Mouse (Mus musculus) G1E (cell line): ENCODE measurements around the gene Grhpr. TPM values are rescaled to one million over a fixed set of nuclear protein-coding genes. Genes with fewer than 3 reads are reported as not detected.

Experiments
- ATAC-seq: 2 replicates; pipeline ENCODE4 v1.8.0; 2016; ENCODE audit warnings: mild to moderate bottlenecking; ENCODE audit not compliant: insufficient number of reproducible peaks, poor library complexity, low FRiP score, severe bottlenecking; ENCODE audit errors: extremely low read depth
- DNase-seq: peaks from one replicate; pipeline ENCODE4 v3.0.0; 2012; ENCODE audit warnings: low spot score
- H3K27me3 ChIP-seq: 2 replicates; pipeline ENCODE4 v1.6.1; 2012; ENCODE audit warnings: mild to moderate bottlenecking, low read length, inconsistent platforms; ENCODE audit not compliant: insufficient read depth
- H3K36me3 ChIP-seq: replicated peaks from 2 replicates; pipeline ENCODE3; 2012; ENCODE audit warnings: mild to moderate bottlenecking, inconsistent platforms
- H3K4me1 ChIP-seq: 2 replicates; pipeline ENCODE4 v1.6.1; 2012; ENCODE audit warnings: low read depth, low read length, inconsistent platforms, mixed read lengths; ENCODE audit not compliant: insufficient read depth
- H3K4me3 ChIP-seq: 2 replicates; pipeline ENCODE4 v1.5.1; 2012; ENCODE audit warnings: low read depth, mild to moderate bottlenecking, inconsistent platforms, low read length, moderate library complexity, mixed read lengths
- H3K9me3 ChIP-seq: replicated peaks from 2 replicates; pipeline ENCODE4 v1.6.1; 2012; ENCODE audit warnings: inconsistent platforms
- CTCF ChIP-seq: IDR thresholded peaks from 2 replicates; pipeline ENCODE4 v1.5.1; 2012; ENCODE audit warnings: low read depth, low read length, inconsistent platforms, mixed read lengths
- GATA1 ChIP-seq: IDR thresholded peaks from 2 replicates; pipeline ENCODE4 v1.6.1; 2012; ENCODE audit warnings: borderline replicate concordance, low read length, inconsistent platforms, mixed read lengths
- GATA2 ChIP-seq: IDR thresholded peaks from 2 replicates; pipeline ENCODE4 v1.6.1; 2012; ENCODE audit warnings: low read depth, low read length, inconsistent platforms, borderline replicate concordance
- POLR2AphosphoS5 ChIP-seq: IDR thresholded peaks from 2 replicates; pipeline ENCODE4 v1.6.1; 2012; ENCODE audit warnings: low read depth, low read length, inconsistent platforms; ENCODE audit not compliant: insufficient replicate concordance
- TAL1 ChIP-seq: conservative IDR thresholded peaks from 2 replicates; pipeline ENCODE4 v1.6.1; 2012; ENCODE audit warnings: low read depth, low read length, inconsistent platforms, mixed read lengths
- polyA plus RNA-seq: library from polyadenylated mRNA; stranded (reverse); fragments of >175 nt; gene quantifications from 2 replicates; pipeline ENCODE4 v1.2.3, GENCODE M21; 2012
- total RNA-seq, 2 experiments: library from RNA; stranded (forward) in 1 of 2; stranded (reverse) in 1 of 2; fragments of 200-1000 nt in 1 of 2; fragments of >200 nt in 1 of 2; fragmentation: Nextera tagmentation in 1 of 2; gene quantifications; 2 replicates each; pipeline ENCODE4 v1.2.3; 2014 to 2017

The Grhpr gene
- total and polyA plus RNA-seq, 3 experiments: 25.2 to 119 (median 30.5) TPM

GRCm38 (mm10) chr4:44993847-44994246 lies 12.7 kb downstream of the Grhpr start:
- H3K9me3 ChIP-seq: no peaks in the 10 kb centered on the region
- peaks cover 39% of the 10 kb centered on the region for H3K4me1 ChIP-seq
- no peaks in the 10 kb centered on the region for H3K27me3 ChIP-seq
- DNase-seq (peak; percentile 34), ATAC-seq (peak; percentile 45)
- peak overlapping the region; percentile 36; the same call in 1 of the 2 replicates for H3K4me3 ChIP-seq
- peaks cover 76% of the 10 kb centered on the region for H3K36me3 ChIP-seq
- no peak for TF ChIP-seq GATA2
- TF ChIP-seq TAL1: peak; percentile 77
- no peak for TF ChIP-seq GATA1
- TF ChIP-seq POLR2AphosphoS5: no peak

DNA sequence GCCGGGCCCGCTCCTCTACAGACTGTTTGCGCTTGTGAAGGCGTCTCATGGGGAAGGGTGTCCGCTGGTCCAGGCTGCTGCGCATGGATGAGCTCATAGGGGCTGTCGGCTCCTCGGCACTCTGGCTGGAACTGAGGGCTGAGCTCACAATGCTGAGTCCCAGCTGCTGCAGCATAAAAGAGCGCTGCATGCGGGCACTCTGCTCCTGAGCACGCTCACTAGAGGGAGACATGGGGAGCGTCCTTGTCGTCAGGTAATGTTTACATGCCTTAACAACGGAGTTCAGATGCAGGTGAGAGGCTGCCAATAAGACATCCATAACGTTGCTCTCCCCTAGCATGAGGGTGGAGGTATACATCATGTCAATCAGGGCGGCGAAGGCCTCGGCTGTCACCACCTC lies 13.6 kb downstream of the Grhpr start:
- H3K4me1 ChIP-seq: peaks cover 36% of the 10 kb centered on the region
- no peaks in the 10 kb centered on the region for H3K9me3 ChIP-seq
- H3K4me3 ChIP-seq: no peak overlapping the region
- no peaks in the 10 kb centered on the region for H3K27me3 ChIP-seq
- H3K36me3 ChIP-seq: peaks cover 67% of the 10 kb centered on the region
- TF ChIP-seq GATA2: no peak
- TF ChIP-seq GATA1: no peak
- no peak for TF ChIP-seq TAL1
- no peak for TF ChIP-seq CTCF
- TF ChIP-seq POLR2AphosphoS5: no peak
- ATAC-seq: no peak
- no peak for DNase-seq

DNA sequence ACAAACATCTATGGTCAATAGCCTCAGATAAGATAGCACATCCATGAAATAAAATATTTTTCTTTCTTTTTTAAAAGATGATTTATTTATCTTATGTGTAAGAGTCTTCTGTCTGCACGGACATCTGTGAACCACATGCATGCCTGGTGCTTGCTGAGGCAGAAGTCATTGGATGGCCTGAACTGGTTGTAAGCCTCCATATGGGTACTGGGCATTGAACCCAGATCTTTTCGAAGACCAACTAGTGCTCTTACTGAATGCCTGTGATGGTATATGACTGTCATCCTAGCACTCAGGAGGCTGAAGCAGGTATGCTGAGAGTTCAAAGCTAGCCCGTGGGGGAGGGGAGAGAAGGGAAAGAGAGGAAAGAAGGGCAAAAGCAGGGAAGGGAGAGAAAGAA lies 16.9 kb downstream of the Grhpr start:
- no peak overlapping the region for H3K4me3 ChIP-seq
- ATAC-seq (no peak), DNase-seq (no peak)
- peaks cover 47% of the 10 kb centered on the region for H3K36me3 ChIP-seq
- no peaks in the 10 kb centered on the region for H3K27me3 ChIP-seq
- no peaks in the 10 kb centered on the region for H3K9me3 ChIP-seq
- H3K4me1 ChIP-seq: peaks cover 31% of the 10 kb centered on the region
- no peak for TF ChIP-seq POLR2AphosphoS5
- no peak for TF ChIP-seq GATA2

GRCm38 (mm10) chr4:45000001-45000400 lies 18.8 kb downstream of the Grhpr start:
- no peak overlapping the region for H3K4me3 ChIP-seq
- no peak for DNase-seq
- peaks cover 11% of the 10 kb centered on the region for H3K4me1 ChIP-seq
- TF ChIP-seq GATA2: no peak
- TF ChIP-seq POLR2AphosphoS5: no peak
- TF ChIP-seq GATA1: no peak
- TF ChIP-seq CTCF: no peak
- TF ChIP-seq TAL1: no peak
- no peaks in the 10 kb centered on the region for H3K27me3 ChIP-seq
- ATAC-seq: no peak
- H3K9me3 ChIP-seq: no peaks in the 10 kb centered on the region
- H3K36me3 ChIP-seq: peaks cover 41% of the 10 kb centered on the region

GRCm38 (mm10) chr4:45005452-45005851 lies 24.3 kb downstream of the Grhpr start:
- no peaks in the 10 kb centered on the region for H3K9me3 ChIP-seq
- peaks cover 13% of the 10 kb centered on the region for H3K4me1 ChIP-seq
- H3K27me3 ChIP-seq: no peaks in the 10 kb centered on the region
- peaks cover 29% of the 10 kb centered on the region for H3K36me3 ChIP-seq
- ATAC-seq: no peak
- no peak overlapping the region for H3K4me3 ChIP-seq
- DNase-seq: no peak
- TF ChIP-seq GATA2 (no peak), CTCF (no peak), GATA1 (no peak), POLR2AphosphoS5 (no peak), TAL1 (no peak)

DNA sequence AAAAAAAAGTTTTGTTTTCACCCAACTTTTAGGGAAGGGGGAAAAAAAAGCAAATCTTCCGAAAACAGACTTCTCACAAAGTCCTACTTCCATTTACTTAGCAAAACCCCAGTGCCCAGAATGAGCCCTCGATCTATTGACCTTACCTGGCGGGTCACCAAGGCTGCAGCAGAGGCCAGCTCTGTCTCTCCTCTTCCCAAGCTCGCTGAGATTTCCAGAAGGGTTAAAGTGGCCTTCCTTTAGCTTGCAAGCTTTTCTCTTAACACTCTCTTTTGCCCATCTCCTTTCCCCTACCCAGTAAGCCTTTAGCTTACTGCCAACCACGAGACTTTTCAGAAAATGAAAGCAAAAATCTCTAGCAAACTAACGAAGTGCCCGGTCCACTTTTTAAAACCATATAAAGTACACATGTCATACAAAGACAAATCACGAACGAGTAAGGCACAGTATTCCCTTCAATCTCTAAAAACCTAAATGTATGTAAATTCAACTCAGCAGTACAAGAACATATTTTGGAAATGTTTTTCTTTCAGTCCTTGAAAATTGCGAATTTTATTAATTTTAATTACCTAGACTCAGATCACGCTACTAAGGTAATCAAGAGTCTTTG lies 29.7 kb downstream of the Grhpr start:
- no peak for TF ChIP-seq GATA1
- TF ChIP-seq CTCF: no peak
- no peak for TF ChIP-seq GATA2
- no peak for TF ChIP-seq TAL1
- no peak for TF ChIP-seq POLR2AphosphoS5
- peak overlapping the region; percentile 98 for H3K4me3 ChIP-seq
- DNase-seq (no peak), ATAC-seq (no peak)
- H3K9me3 ChIP-seq: no peaks in the 10 kb centered on the region
- H3K27me3 ChIP-seq: no peaks in the 10 kb centered on the region
- peaks cover 38% of the 10 kb centered on the region for H3K4me1 ChIP-seq
- peaks cover 6% of the 10 kb centered on the region for H3K36me3 ChIP-seq

- H3K27me3 ChIP-seq: no peaks in the 10 kb centered on the region
- H3K4me1 ChIP-seq: peaks cover 43% of the 10 kb centered on the region
- no peaks in the 10 kb centered on the region for H3K9me3 ChIP-seq
- ATAC-seq: no peak
- peak; percentile 31 for DNase-seq
- TF ChIP-seq GATA1: no peak
- TF ChIP-seq CTCF: no peak
- H3K36me3 ChIP-seq: peaks cover 5% of the 10 kb centered on the region
- H3K4me3 ChIP-seq: peak overlapping the region; percentile 98
Measured at GRCm38 (mm10) chr4:45011581-45012104, 30.4 kb downstream of the Grhpr start.
